Mouse (Mus musculus): Measurements from ENCODE around the gene Gipr. TPM values are rescaled to one million over a fixed set of nuclear protein-coding genes. Genes with fewer than 3 reads are reported as not detected.

Gipr gene
- polyA plus RNA-seq (2012; rRNA removed), result 0.95 and 1.6 TPM in 2 replicates

DNA sequence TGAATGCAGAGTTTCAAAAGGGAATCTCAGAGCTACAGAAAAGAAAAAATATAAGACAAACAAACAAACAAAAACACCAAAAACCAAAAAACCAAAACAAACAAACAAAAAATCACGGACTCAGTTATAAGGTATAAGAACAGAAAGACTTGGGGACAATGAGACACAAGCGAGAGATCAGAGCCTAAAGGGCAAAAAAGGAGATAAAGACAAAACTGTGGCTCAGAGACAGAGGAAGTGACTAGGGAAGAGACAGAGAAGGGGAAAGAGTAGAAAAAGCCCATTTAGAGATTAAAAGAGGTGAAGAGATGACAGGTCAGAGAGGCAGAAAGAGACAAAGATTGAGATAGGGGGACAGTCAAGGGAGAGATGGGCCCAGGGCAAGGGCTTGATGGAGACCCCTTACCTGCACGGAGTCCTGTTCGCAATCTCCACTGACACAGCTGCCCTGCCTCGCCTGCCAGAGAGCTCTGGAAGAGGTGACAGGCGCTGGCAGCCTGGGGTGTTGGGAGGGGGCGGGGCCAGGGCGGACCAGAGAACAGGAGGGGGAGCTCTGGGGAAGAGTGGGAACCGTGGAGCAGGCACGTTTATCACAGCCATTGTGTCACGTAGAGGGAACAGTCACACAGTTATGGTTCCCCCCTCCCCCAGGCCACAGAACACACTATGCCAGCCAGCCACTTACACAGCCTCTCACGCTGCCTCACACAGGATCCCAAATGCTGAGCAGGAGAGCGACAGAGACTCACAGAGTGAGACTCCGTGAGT lies at the start of gene Gipr:
TSS of gene Gipr (minus strand) at position 472 of the 768 bp plus-strand sequence.

DNA sequence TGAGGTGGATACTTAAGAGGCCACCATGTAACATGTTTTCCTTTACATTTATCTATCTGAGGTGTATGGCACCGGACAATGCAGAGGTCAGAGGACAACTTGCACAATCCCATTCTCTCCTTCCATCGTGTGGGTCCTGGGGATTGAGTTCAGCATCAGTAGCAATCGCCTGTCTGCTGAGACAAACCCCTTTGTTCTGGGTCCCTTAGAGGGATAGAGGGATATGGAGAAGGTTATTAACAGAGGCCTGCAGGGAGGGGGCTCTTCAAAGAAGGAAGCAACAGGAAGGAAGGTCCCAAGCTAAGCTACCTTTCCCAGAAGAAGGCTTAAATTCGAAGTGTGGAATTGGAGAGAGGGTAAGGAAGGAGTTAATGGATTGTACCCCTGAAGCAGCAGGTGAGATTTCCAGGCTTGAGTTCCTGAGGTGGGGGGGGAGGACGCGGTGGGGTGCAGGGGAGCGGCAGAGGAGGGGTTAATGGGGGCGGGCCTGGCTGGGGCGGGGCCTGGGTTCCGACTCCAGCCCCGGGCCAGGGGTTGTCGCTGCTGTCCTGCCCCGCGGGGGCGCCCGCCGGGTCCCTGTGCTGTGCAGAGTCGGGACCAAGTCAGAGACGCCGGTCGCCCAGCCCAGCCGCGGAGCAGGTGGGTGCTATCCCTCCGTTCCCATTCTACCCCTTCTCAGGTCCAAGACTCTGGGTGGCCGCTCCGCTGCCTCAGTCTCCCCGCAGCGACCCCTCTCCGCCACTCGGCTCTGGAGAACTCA lies 46.2 kb upstream of the Gipr start, which contains the start of gene Gpr4:
TSS of gene Gpr4 (plus strand) at position 543 of the 760 bp plus-strand sequence.

DNA sequence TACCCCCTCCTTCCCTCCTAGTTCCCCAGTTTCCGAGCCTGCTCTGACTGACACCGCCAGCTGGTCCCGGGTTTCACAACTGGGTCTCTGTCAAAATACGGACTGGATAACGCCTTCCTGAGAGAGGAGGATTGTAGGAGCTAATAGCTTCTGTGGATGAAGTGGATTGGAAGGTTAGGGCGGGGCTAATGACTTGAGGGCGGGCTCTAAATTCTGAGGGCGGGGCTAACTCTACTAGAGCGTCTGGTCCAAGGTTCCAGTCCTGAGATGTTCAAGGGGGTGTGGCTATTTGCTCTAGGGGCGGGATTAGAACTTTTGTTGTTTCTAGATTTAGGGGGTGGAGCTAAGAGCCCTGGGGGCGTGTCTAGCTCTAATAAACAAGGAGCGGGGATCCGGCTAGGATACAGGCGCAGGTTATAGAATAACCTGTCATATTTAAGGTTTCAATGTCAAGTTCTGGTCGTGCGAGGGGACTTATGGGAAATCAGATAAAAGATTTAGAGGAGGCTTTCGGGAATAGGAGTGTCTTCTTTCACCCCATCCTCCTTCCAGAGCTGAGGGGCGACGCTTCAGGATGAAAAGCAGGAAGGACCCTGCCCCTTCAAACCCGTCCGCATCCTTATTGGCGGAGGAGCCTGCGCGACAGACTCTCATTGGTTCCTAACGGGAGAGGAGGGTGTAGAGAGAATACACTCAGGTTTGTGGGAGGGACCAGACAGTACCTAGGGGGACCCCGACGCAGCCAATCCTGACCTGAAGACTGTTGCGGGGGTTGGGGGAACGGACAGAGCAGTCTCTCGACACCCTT lies 10.0 kb upstream of the Gipr start, which contains the start of gene Eml2:
TSS of gene Eml2 (plus strand) at position 714 of the 808 bp plus-strand sequence.

DNA sequence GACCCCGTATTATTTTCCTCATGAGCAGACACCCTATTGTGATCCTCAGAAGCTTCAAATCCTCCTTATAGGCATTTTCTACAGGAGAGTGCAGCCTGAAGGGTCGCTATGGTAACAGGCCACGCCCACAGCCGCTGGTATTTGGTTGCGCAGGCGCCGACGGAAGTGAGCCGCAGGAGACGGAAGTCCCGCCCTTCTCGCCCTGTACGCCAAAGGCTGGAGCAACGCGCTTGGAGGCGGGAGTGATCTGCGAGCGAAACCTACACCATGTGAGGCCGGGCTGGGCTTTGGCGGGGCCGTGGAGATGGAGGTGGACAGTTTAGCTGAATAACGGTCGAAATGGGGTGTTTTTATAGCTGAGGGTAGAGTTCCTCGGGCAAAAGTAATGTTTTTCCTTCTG lies 16.3 kb downstream of the Gipr start, which contains the start of gene Snrpd2:
TSS of gene Snrpd2 (plus strand) at position 97 of the 400 bp plus-strand sequence.

DNA sequence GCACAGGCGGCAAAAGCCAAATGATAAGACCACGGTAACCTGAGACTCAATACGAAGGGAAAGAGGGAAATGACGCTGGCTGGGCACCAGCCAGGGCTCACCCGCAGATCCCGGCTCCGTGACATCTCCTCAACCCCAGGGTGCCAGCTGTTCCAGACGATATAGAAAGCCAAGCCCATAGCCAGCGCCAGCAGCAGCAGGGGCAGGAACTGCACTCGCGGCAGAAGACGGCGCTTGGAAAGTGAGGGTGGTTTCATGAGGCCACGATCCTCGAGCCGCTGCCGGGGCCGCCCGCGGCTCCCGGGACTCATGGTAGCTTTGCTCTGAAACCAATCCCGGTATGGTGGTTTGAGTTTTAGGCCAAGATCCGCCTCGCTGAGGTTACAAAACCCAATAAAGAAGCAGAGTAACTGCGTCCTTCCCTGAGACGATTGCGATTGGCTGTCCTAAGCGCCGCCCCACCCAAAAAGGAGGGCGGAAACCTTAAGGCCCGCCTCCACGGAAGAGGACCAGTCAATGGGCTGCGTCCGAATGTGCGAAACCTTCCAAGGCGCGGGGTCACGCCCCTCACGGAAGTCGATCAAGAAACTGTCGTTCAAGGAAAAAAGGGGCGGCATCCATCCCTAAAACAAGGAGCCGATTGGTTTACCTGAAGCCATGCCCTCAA lies 16.9 kb downstream of the Gipr start, which contains the start of gene Qpctl:
TSS of gene Qpctl (minus strand) at position 417 of the 667 bp plus-strand sequence.

DNA sequence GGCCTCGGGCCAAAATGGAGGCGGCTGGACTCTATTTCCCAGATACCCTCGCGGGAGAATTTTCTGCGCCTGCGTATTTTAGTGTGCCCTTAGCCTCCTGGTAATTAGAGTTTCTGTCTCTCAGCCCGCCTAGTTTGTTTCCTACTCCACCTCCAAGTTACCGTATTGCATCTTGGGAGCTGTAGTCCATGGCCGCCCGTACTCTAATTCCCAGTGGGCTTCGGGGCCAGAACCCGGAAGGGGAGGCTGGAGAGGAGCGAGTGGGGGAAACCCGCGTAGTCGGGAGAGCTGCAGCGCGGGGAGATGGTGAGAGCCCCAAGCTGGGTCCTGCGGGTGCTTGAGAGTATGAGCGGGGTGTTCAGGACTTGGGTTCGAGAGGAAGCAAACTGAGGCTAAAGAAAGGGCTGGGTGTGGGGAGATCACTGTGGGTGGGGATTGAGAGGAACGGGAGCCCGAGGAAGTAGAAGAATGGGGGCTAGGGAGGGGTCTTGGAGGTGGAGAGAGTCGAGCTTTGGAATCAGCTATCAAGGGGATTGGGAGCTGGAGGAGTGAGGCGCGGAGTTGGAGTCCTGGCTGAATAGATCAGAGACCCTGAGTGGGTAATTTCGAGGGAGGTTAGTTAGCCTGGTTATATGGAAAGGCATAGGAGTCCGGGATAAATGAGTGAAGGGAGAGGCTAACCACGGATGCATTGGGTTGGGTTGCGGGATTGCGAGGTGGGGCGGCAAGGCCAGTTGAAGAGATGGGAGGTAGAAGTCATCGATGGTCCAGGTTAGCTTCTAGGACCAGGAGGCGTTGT lies 46.1 kb downstream of the Gipr start, which contains the start of gene Fbxo46:
TSS of gene Fbxo46 (plus strand) at position 229 of the 799 bp plus-strand sequence.

DNA sequence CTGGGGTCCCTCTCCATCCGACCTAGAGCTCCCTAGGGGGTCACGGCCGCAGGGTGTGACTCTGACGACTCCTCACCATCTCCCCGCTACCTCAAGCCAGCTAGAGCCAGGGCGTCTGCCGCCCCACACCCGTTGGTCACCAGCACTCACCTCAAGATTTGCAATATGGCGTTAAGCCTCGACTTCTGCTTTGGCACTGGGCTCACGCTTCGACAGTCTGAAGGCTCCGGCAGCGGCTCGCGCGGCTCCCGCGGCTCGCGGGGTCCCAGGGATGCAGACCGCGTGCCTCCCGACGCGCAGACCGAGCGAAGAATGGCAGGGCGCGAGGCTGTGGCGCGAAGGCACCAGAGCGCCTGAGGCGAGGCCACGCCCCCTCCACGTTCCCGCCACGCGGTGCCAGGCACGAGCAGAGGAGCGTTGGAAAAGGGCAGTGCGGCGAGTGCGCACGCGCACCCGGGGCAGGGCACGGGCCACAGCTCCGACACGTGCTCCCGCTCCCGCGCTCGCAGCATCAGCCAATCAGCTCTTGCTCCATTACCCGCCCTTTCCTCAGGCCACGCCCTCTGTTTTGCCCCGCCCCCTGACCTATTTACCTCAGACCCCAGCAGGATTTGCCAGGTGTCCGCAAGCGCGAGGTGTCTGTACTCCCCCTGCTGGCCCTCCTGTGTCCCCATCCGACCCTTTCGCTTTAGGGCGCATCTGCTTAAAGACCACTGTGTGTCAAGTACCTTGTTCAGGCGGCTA lies 47.7 kb downstream of the Gipr start, which contains the start of gene Gm4969:
TSS of gene Gm4969 (minus strand) at position 341 of the 744 bp plus-strand sequence.

Other genes with a start within 250 kb of the Gipr start
- 0.56 and 0.80 TPM in 2 replicates for gene Nova2, start 240.2 kb downstream of the Gipr start, polyA plus RNA-seq (2012; rRNA removed)
- gene Nanos2, start 178.7 kb downstream of the Gipr start, polyA plus RNA-seq (2012; rRNA removed), result not detected in 2 replicates
- gene Mypop, start 174.9 kb downstream of the Gipr start, polyA plus RNA-seq (2012; rRNA removed), result 9.8 and 12.8 TPM in 2 replicates
- gene Irf2bp1, start 162.1 kb downstream of the Gipr start, polyA plus RNA-seq (2012; rRNA removed), result 48.1 and 49.0 TPM in 2 replicates
- gene Foxa3, start 142.6 kb downstream of the Gipr start, polyA plus RNA-seq (2012; rRNA removed), result 70.8 and 76.2 TPM in 2 replicates
- 80.5 and 90.6 TPM in 2 replicates for gene Sympk, start 141.8 kb downstream of the Gipr start, polyA plus RNA-seq (2012; rRNA removed)
- gene Rsph6a, start 111.4 kb downstream of the Gipr start, polyA plus RNA-seq (2012; rRNA removed), result not detected in 2 replicates
- 32.3 and 33.8 TPM in 2 replicates for gene Dmwd, start 89.9 kb downstream of the Gipr start, polyA plus RNA-seq (2012; rRNA removed)
- 613 and 864 TPM in 2 replicates for gene Dmpk, start 82.3 kb downstream of the Gipr start, polyA plus RNA-seq (2012; rRNA removed)
- gene Six5, start 71.5 kb downstream of the Gipr start, polyA plus RNA-seq (2012; rRNA removed), result 45.2 and 56.4 TPM in 2 replicates
- not detected in 2 replicates for gene Gm4969, start 47.8 kb downstream of the Gipr start, polyA plus RNA-seq (2012; rRNA removed)
- gene Fbxo46, start 46.3 kb downstream of the Gipr start, polyA plus RNA-seq (2012; rRNA removed), result 14.7 and 14.9 TPM in 2 replicates
- 15.1 and 16.3 TPM in 2 replicates for gene Qpctl, start 16.8 kb downstream of the Gipr start, polyA plus RNA-seq (2012; rRNA removed)
- 19.3 and 24.0 TPM in 2 replicates for gene Snrpd2, start 16.4 kb downstream of the Gipr start, polyA plus RNA-seq (2012; rRNA removed)
- gene Eml2, start 10.3 kb upstream of the Gipr start, polyA plus RNA-seq (2012; rRNA removed), result 45.4 and 47.5 TPM in 2 replicates
- 4.0 and 4.6 TPM in 2 replicates for gene Gpr4, start 46.4 kb upstream of the Gipr start, polyA plus RNA-seq (2012; rRNA removed)
- gene Opa3, start 62.2 kb upstream of the Gipr start, polyA plus RNA-seq (2012; rRNA removed), result 40.5 and 52.5 TPM in 2 replicates
- gene Vasp, start 105.7 kb upstream of the Gipr start, polyA plus RNA-seq (2012; rRNA removed), result 569 and 685 TPM in 2 replicates
- 0.10 and 0.21 TPM in 2 replicates for gene Ppm1n, start 113.9 kb upstream of the Gipr start, polyA plus RNA-seq (2012; rRNA removed)
- gene Rtn2, start 116.5 kb upstream of the Gipr start, polyA plus RNA-seq (2012; rRNA removed), result 28.0 and 34.1 TPM in 2 replicates
- gene Fosb, start 143.9 kb upstream of the Gipr start, polyA plus RNA-seq (2012; rRNA removed), result 3.1 and 6.7 TPM in 2 replicates
- 26.1 and 33.2 TPM in 2 replicates for gene Ercc1, start 178.7 kb upstream of the Gipr start, polyA plus RNA-seq (2012; rRNA removed)
- 4.0 and 7.0 TPM in 2 replicates for gene Cd3eap, start 193.4 kb upstream of the Gipr start, polyA plus RNA-seq (2012; rRNA removed)
- gene Ppp1r13l, start 193.6 kb upstream of the Gipr start, polyA plus RNA-seq (2012; rRNA removed), result 14.6 and 20.3 TPM in 2 replicates
- gene Ercc2, start 215.9 kb upstream of the Gipr start, polyA plus RNA-seq (2012; rRNA removed), result 47.1 and 56.1 TPM in 2 replicates
- gene Klc3, start 238.0 kb upstream of the Gipr start, polyA plus RNA-seq (2012; rRNA removed), result 5.5 and 6.0 TPM in 2 replicates
- gene Ckm, start 238.6 kb upstream of the Gipr start, polyA plus RNA-seq (2012; rRNA removed), result 78.9 and 126 TPM in 2 replicates